Comparison of ENCODE assay signal across 18 mouse cellular contexts in genomic region chr3:50063396-50063795, GRCm38 (mm10).
"Had no signal": no experiment of that assay in that cellular context is flagged by ENCODE, and none has a peak within 500 bp of the region (broad histone marks: within the 10 kb centered on the region; RNA-seq: fewer than 3 reads in every experiment).

No protein-coding gene starts in this region.

- H3K27ac ChIP-seq: liver, embryonic 15.5 days; lung, embryonic 15.5 days; midbrain, embryonic 10.5 days; midbrain, embryonic 12.5 days; neural tube, embryonic 12.5 days; stomach, embryonic 15.5 days; stomach, postnatal 0 days had no signal

- H3K36me3 ChIP-seq: liver, embryonic 15.5 days; lung, embryonic 15.5 days; midbrain, embryonic 10.5 days; midbrain, embryonic 12.5 days; neural tube, embryonic 12.5 days; stomach, embryonic 15.5 days had no signal

- H3K9ac ChIP-seq: liver, embryonic 15.5 days; liver, postnatal 0 days; lung, embryonic 15.5 days; midbrain, embryonic 12.5 days; neural tube, embryonic 12.5 days; stomach, embryonic 15.5 days had no signal

- H3K4me3 ChIP-seq: liver, embryonic 15.5 days; lung, embryonic 15.5 days; midbrain, embryonic 10.5 days; midbrain, embryonic 12.5 days; neural tube, embryonic 12.5 days; stomach, embryonic 15.5 days had no signal

- H3K4me1 ChIP-seq: liver, embryonic 15.5 days; lung, embryonic 15.5 days; midbrain, embryonic 10.5 days; midbrain, embryonic 12.5 days; neural tube, embryonic 12.5 days; stomach, embryonic 15.5 days had no signal

- H3K9me3 ChIP-seq: liver, embryonic 15.5 days; lung, embryonic 15.5 days; midbrain, embryonic 10.5 days; midbrain, embryonic 12.5 days; neural tube, embryonic 12.5 days; stomach, embryonic 15.5 days had no signal

- H3K4me2 ChIP-seq: liver, embryonic 15.5 days; lung, embryonic 15.5 days; midbrain, embryonic 12.5 days; neural tube, embryonic 12.5 days; stomach, embryonic 15.5 days had no signal

- ATAC-seq: liver, postnatal 0 days; lung, postnatal 0 days; midbrain, embryonic 16.5 days had no signal

- H3K27me3 ChIP-seq: liver, embryonic 15.5 days; lung, embryonic 15.5 days; midbrain, embryonic 12.5 days; neural tube, embryonic 12.5 days; stomach, embryonic 15.5 days had no signal

- DNase-seq: liver, postnatal 0 days; lung, adult 2 months; lung, postnatal 14 days; lung, postnatal 36 days; midbrain, embryonic 14.5 days; right cerebral cortex, postnatal 14 days; thymus, adult 2 months; thymus, postnatal 25 days; thymus, postnatal 4 days had no signal
